Mouse (Mus musculus) erythroblast, embryonic 14.5 days (primary cell): ENCODE data around the gene Scamp4.

Source experiments
- GATA1 ChIP-seq: IDR thresholded peaks from 2 replicates; pipeline ENCODE4 v1.6.1; 2012; ENCODE audit warnings: low read length, inconsistent platforms, mixed read lengths
- TAL1 ChIP-seq: IDR thresholded peaks from 3 replicates; pipeline ENCODE4 v1.6.1; 2012; ENCODE audit warnings: low read length, inconsistent platforms, mixed read lengths

DNA sequence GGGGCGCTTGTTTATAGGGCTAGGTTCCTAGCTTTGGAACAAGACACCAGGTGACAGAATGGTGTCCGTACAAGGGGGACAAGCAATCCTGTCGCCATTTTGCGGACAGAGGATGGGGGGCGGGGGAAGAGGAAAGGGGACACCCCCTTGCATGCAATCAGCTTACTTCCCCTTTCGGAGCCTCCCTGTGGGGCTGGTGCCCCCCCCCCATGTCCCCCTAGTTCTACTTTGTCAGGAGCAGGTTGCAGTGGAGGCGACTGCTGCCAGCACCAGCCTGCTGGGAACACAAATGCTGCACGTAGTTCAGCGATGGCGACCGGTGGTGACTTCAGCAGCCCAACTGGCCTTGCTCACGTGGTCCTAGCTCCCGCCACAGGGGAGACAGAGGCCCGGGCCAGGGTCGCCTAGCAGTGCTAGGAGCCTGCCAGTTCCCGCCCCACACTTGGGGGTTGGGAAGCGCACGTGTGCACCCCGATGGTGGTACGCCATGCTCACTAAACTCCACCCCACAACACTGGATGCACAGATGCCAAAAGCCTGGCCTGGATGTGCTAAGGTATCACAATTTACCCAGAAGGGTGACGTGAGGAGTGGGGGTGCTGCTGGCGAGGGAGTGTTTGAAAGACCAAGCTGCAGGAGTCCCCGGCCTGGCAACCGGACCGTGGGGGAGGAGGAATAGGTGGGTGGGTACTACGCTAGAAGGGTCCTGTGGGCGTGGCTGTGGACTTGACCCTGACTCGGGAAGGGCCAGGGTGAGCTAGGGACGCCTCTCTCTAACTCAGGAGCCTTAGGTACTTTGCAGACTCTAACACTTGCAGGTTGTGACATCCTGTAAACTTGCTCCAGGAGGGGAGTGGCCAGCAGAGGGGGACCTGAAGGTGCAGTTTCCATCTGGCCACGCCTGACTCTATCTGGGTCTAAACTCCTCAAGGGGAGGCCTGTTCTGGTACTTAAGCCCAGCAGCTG is 31.5 kb upstream of the Scamp4 start:
- TF ChIP-seq GATA1 = no peak
- TF ChIP-seq TAL1 = no peak
